Mouse (Mus musculus) embryonic facial prominence, embryonic 15.5 days (tissue): ENCODE data around the gene Slc35e3. TPM values are rescaled to one million over a fixed set of nuclear protein-coding genes. Genes with fewer than 3 reads are reported as not detected.

Experiments used
- ATAC-seq: fragments of 200-750 bp; cut with Nextera tagmentation; 2 replicates; pipeline ENCODE4 v1.8.0; 2017; ENCODE audit warnings: low read depth, moderate TSS enrichment; ENCODE audit not compliant: insufficient number of reproducible peaks, low FRiP score, low TSS enrichment
- H3K27ac ChIP-seq: fragments of 300-500 bp; sonication (generic); replicated peaks from 2 replicates; pipeline ENCODE4 v1.5.1; 2015; ENCODE audit warnings: mild to moderate bottlenecking, inconsistent platforms
- H3K27me3 ChIP-seq: fragments of 300-500 bp; sonication (generic); 2 replicates; pipeline ENCODE4 v1.6.1; 2015; ENCODE audit warnings: inconsistent platforms
- H3K36me3 ChIP-seq: fragments of 300-500 bp; sonication (generic); 2 replicates; pipeline ENCODE4 v1.6.1; 2015; ENCODE audit warnings: mild to moderate bottlenecking, inconsistent platforms
- H3K4me1 ChIP-seq: fragments of 300-500 bp; sonication (generic); 2 replicates; pipeline ENCODE4 v1.6.1; 2015; ENCODE audit warnings: inconsistent platforms
- H3K4me2 ChIP-seq: fragments of 300-500 bp; sonication (generic); replicated peaks from 2 replicates; pipeline ENCODE4 v1.6.1; 2015; ENCODE audit warnings: mild to moderate bottlenecking, inconsistent platforms
- H3K4me3 ChIP-seq: fragments of 300-500 bp; sonication (generic); replicated peaks from 2 replicates; pipeline ENCODE4 v1.5.1; 2015; ENCODE audit warnings: mild to moderate bottlenecking, inconsistent platforms
- H3K9ac ChIP-seq: fragments of 300-500 bp; sonication (generic); 2 replicates; pipeline ENCODE4 v1.6.1; 2015; ENCODE audit warnings: inconsistent platforms
- H3K9me3 ChIP-seq: fragments of 300-500 bp; sonication (generic); replicated peaks from 2 replicates; pipeline ENCODE4 v1.6.1; 2016; ENCODE audit warnings: inconsistent platforms
- WGBS: fragments of 180-500 bp; shearing (Covaris S2); methylation state at CpG from one replicate; pipeline ENCODE4 v1.1.7; 2015; 5-methylcytosine and 5-hydroxymethylcytosine counted together
- polyA plus RNA-seq: library from polyadenylated mRNA; unstranded; fragments of >200 nt; fragmentation: Nextera tagmentation; extraction: Ambion mirVana; gene quantifications from 2 replicates; pipeline ENCODE4 v1.2.1, GENCODE M21; 2015

Slc35e3 gene
- polyA plus RNA-seq, 1 experiment from 2014 or later = 22.7 TPM

DNA sequence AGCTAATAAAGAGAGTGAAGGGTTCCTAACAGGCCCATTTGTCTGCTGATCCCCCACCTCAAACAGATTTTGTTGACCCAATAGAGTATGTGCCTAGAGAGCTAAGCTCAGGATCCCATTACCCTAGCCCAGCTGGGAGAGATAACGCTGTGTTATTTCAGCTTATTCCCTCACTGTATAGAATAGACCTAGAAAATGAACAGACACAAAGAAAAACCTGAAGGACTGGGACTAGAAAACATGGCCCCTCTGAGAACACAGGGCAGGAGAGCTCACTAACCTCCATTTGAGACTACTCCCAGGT lies 28.6 kb upstream of the Slc35e3 start:
- 97% methylated on average over 1 of the region's 1 CpGs for WGBS

DNA sequence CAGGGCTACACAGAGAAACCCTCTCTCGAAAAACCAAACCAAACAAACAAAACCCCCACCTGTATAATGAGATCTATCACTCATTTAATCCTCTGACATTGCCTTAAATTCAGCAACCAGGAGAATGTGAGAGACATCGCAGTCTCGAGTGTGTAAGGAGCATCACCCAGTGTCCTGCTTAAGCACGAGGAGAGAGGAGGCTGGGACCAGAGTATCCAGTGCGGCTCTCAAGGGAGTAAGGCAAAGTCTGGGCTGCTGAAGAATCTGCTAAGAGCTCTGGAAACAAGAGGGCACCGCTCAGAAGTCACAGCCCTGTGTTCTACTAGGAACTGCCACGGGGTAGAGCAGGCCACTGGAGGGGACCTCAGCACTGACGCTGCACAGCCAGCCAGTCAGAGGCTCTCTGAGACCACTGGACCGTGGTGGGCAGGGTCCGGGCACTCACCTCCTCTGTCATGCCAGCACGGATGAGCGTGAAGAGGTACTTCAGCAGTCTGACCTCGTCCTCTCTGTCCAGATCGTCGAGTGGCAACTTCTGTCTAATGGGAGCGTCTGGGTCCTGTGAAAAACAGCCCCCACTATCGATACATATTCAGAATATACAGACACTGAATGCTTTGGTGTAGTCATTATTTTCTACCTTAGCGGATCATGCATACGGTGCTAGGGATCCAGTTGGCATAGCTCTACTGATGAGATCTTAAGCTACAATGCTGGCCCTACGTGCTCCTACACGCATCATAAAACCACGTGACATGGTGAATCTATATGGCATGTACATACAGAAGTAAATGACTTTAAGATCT lies 28.0 kb upstream of the Slc35e3 start:
- no peaks in the 10 kb centered on the region for H3K4me1 ChIP-seq
- H3K27ac ChIP-seq = no peak overlapping the region
- WGBS = 94% methylated on average over 22 of the region's 22 CpGs
- no peaks in the 10 kb centered on the region for H3K9me3 ChIP-seq
- no peak overlapping the region for H3K9ac ChIP-seq
- H3K4me2 ChIP-seq = no peak overlapping the region
- no peak for ATAC-seq
- H3K36me3 ChIP-seq = peaks cover 89% of the 10 kb centered on the region
- H3K27me3 ChIP-seq = no peaks in the 10 kb centered on the region
- H3K4me3 ChIP-seq = no peak overlapping the region

More for the DNA sequence above, 28.6 kb upstream of the Slc35e3 start:
- no peak for ATAC-seq
- Histone ChIP-seq H3K27ac (no peak overlapping the region), H3K9ac (no peak overlapping the region), H3K36me3 (peaks cover 85% of the 10 kb centered on the region), H3K9me3 (no peaks in the 10 kb centered on the region), H3K4me3 (no peak overlapping the region), H3K27me3 (no peaks in the 10 kb centered on the region), H3K4me2 (no peak overlapping the region), H3K4me1 (no peaks in the 10 kb centered on the region)

DNA sequence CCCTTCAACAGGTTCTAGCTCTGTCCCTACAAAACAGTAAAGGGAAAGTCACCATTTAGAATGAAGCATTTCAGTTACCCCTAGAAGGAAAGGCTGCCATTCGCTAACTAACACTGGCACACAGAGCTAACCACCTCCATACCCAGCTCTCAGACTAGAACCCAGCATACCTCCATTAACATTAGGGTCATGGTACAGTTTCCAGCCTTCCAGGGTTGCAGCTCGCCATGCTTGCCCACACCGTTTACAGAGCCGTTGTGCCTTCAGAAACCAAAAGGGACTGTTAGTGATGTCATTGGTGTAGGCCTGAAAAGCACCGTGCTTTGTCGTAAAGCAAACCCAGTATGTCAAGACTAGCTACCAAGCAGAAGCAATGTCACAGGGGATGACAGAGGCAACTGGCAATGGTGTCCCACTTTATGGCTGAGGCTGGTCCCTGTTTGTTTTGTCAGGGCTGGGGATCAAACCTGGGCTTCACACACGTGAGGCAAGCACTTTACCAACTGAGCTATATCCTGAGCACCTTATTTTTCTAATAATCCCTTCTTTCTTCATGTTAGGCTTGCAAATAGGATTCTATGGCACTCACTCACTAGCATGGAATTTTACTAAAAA lies 27.0 kb upstream of the Slc35e3 start:
- Histone ChIP-seq H3K9me3 (no peaks in the 10 kb centered on the region), H3K4me1 (no peaks in the 10 kb centered on the region), H3K4me3 (no peak overlapping the region), H3K4me2 (no peak overlapping the region), H3K27ac (no peak overlapping the region), H3K27me3 (no peaks in the 10 kb centered on the region), H3K36me3 (peaks cover 84% of the 10 kb centered on the region), H3K9ac (no peak overlapping the region)
- WGBS = 92% methylated on average over 7 of the region's 7 CpGs
- no peak for ATAC-seq

DNA sequence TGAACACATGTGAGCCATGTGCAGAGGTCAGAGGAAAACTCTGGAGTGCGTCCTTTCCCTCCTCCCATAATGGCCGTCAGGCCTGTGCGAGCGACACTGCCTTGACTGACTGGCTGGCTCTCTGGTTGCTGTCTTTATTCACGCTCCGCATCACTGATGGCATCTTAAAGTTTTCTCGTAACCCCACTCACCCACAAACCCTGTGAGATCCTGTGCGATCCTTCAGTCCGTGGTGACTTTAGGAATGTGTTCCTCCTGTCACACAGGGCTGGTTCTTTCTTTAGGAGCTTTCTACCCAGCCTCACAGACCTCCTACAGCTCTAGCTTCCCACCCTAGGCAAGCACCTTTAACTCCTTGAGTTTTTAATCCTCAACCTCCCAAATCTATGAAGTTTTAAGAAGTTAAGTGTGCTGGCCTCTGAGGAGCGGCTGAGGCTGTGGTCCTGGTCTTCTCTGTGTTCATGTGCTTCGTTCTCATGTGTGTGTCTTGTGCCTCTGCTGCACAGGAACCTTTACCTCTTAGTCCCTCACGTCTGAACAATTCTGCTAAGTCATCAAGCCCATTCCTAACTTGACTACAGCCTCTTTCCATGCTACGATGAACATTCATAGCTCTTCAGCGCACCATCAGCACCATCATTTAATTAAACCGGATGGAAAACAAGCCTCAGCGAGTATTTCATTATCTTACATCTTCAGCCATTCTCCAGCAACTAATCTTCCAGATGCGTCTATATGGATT lies 26.4 kb upstream of the Slc35e3 start:
- WGBS = 89% methylated on average over 17 of the region's 17 CpGs
- Histone ChIP-seq H3K9ac (no peak overlapping the region), H3K4me3 (no peak overlapping the region), H3K36me3 (peaks cover 86% of the 10 kb centered on the region), H3K27ac (no peak overlapping the region), H3K4me1 (no peaks in the 10 kb centered on the region), H3K27me3 (no peaks in the 10 kb centered on the region), H3K4me2 (no peak overlapping the region), H3K9me3 (no peaks in the 10 kb centered on the region)
- no peak for ATAC-seq

DNA sequence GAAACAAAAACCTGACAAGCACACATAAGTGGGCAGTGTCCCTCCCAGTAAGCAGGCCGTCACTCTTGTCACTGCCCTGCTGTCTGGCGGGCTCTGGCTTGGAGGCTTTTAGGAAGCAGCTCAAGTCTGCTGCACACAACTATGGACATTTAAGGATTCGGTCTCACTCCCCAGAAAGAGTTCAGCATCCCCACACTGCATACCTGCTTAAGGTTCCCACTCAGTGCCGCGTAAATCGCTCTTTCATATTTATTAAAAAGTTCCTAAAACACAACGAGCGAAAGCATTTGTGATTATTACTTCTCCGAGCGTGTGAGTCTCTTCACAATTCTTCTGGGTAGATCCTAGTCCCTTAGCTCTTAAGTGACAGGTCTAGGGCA lies 25.0 kb upstream of the Slc35e3 start:
- ATAC-seq = no peak
- Histone ChIP-seq H3K4me1 (no peaks in the 10 kb centered on the region), H3K9ac (no peak overlapping the region), H3K4me3 (no peak overlapping the region), H3K9me3 (no peaks in the 10 kb centered on the region), H3K27ac (no peak overlapping the region), H3K4me2 (no peak overlapping the region), H3K36me3 (peaks cover 84% of the 10 kb centered on the region), H3K27me3 (no peaks in the 10 kb centered on the region)
- WGBS = 95% methylated on average over 10 of the region's 10 CpGs

DNA sequence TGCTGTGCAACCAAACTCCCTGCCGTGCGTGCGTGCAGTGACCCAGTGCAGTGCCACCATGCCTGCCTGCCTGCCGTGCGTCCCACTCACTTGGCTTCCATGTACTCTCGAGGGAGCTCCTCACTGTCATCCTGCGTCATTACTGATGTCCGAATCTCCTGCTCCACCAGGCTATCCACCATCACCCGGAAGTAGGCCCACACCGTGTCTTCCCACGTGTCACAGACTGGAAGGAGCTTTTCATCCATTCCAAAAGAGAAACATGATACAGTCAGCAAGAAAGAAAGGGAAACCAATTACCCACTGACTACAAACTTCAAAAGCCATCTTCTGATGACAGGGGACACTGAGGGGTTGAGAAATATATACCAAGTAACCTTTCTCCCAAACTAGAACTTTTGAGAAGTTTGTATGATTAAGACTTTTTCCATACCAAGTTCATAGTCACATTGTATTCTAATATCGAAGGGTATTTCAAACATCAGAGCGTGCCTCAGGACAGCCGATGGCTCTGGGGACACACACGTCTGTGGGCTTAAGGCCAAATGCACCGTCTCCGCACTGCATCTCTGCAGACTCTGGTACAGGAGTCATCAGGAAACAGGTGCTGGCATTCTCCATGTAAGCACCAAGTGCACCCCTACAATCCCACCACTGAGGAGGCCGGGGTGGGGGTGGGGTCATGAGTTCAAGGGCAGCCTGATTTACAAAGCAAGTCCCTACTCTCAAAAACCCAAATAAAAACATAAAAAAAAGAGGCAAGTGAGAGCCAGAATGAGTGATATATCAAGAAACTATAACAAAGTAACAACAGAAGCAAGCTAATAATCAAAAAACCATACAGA lies 24.3 kb upstream of the Slc35e3 start:
- peaks cover 85% of the 10 kb centered on the region for H3K36me3 ChIP-seq
- no peak for ATAC-seq
- WGBS = 86% methylated on average over 18 of the region's 18 CpGs
- H3K9me3 ChIP-seq = no peaks in the 10 kb centered on the region
- H3K9ac ChIP-seq = no peak overlapping the region
- H3K4me3 ChIP-seq = no peak overlapping the region
- no peaks in the 10 kb centered on the region for H3K27me3 ChIP-seq
- no peaks in the 10 kb centered on the region for H3K4me1 ChIP-seq
- no peak overlapping the region for H3K27ac ChIP-seq
- H3K4me2 ChIP-seq = no peak overlapping the region

DNA sequence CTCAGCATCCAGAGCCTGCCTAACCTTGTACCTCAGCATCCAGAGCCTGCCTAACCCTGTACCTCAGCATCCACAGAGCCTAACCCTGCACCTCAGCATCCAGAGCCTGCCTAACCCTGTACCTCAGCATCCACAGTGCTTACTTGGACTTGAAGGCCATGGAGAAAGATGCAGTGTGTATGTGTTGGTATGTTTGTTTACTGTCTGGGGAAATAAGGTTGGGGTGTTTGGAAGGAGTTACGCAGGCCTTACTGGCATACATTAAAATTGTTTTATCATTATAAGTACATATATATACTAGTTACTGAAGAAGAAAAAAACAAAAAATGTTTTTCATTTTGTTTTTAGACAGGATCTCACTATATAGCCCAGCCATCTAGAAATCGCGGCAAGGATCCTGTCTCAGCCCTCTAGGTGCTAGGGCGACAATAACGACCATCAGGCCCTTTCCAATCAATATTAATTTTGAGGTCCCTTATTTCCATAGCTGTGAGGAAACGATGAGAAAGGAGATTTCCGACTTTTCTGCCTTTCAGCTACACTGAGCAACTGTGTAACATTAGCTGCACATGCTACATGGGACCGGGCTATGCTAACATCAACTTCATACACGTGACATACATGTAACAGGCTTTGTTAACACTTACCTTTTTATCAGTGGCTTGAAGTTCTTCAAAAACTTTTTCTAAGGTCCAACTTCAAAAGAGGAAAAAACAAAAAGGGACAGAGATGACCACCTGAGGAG lies 23.5 kb upstream of the Slc35e3 start:
- Histone ChIP-seq H3K27me3 (no peaks in the 10 kb centered on the region), H3K4me3 (no peak overlapping the region), H3K36me3 (peaks cover 86% of the 10 kb centered on the region), H3K4me1 (no peaks in the 10 kb centered on the region), H3K9me3 (no peaks in the 10 kb centered on the region), H3K9ac (no peak overlapping the region), H3K27ac (no peak overlapping the region), H3K4me2 (no peak overlapping the region)
- WGBS = 94% methylated on average over 9 of the region's 9 CpGs
- no peak for ATAC-seq

DNA sequence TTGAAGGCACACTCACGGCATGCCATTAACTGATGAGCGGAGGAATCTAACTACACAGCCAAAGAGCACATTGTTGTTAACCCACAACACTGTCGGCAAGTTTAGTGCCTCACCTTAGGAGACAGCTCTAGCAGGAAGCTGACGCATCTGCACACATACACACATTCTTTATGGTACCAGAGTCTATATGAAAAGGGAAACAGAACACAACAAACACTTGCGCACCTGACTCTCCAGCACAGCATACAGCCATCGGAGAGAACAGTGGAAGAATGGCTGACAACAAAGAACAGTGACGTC lies 21.9 kb upstream of the Slc35e3 start:
- Histone ChIP-seq H3K9me3 (no peaks in the 10 kb centered on the region), H3K36me3 (peaks cover 81% of the 10 kb centered on the region), H3K4me3 (no peak overlapping the region), H3K4me1 (no peaks in the 10 kb centered on the region), H3K4me2 (no peak overlapping the region), H3K27ac (no peak overlapping the region), H3K9ac (no peak overlapping the region), H3K27me3 (no peaks in the 10 kb centered on the region)
- ATAC-seq = no peak
- 84% methylated on average over 7 of the region's 7 CpGs for WGBS

DNA sequence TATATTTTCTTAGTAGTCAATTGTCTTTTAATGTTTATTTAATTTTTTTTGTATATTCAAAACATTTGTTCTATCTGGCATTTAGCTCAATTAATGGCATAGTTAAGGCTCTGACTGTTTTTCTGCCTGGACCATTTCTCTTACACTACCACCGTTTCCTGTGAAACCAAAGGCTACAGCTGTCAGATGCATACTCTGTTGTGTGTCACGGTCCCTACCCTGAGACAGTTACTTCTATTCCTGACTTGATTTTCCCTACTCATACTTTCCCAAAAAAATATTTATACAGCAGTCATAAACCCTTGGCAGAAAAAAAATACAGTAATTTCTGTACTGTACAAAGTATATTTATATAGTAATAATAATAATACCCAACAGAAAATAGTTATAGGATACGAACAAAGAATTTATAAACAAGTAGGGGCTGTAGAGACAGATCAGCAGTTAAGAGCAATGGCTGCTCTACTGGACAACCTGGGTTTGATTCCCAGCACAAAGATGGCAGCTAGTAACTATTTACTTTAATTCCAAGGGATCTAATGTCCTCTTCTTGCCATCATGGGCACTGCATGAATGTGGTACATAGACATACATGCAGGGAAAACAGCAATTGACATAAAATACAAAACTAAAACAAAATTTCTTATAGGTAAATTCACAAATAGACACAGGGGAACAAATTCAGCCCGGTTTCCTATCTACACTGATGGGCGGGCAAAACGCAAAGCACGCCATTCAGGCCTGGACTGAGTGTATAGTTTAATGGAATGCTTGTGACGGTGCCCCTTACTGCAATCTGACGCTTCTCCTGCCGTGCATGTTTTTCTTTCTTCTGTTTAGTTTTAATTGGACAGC lies 21.3 kb upstream of the Slc35e3 start:
- ATAC-seq = no peak
- Histone ChIP-seq H3K4me1 (no peaks in the 10 kb centered on the region), H3K9me3 (no peaks in the 10 kb centered on the region), H3K27ac (no peak overlapping the region), H3K4me2 (no peak overlapping the region), H3K27me3 (no peaks in the 10 kb centered on the region), H3K4me3 (no peak overlapping the region), H3K36me3 (peaks cover 80% of the 10 kb centered on the region), H3K9ac (no peak overlapping the region)
- WGBS = 84% methylated on average over 10 of the region's 10 CpGs

DNA sequence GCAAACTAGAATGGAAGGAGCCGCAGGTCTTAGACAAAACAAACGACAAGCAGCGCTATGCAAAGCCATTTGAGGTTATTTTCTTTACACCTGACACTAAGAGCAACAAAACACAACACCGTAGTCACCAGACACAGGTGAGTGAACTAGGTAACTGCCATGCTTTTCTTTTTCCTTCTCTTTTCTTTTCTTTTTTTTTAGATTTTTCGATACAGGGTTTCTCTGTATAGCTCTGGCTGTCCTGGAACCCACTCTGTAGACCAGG lies 20.7 kb upstream of the Slc35e3 start:
- WGBS = 96% methylated on average over 5 of the region's 5 CpGs
- Histone ChIP-seq H3K4me2 (no peak overlapping the region), H3K27me3 (no peaks in the 10 kb centered on the region), H3K9me3 (no peaks in the 10 kb centered on the region), H3K9ac (no peak overlapping the region), H3K36me3 (peaks cover 82% of the 10 kb centered on the region), H3K27ac (no peak overlapping the region), H3K4me3 (no peak overlapping the region), H3K4me1 (no peaks in the 10 kb centered on the region)
- no peak for ATAC-seq
